ENCODE assay signal across 12 mouse cellular contexts in genomic region chr15:84621722-84622428, GRCm38 (mm10). TPM values are rescaled to one million over a fixed set of nuclear protein-coding genes. Genes with fewer than 3 reads are reported as not detected.
A peak's percentile ranks its signal among the peaks of the same experiment; 100 is the strongest.
DNase-seq lines count a peak whose midpoint lies in the region; ATAC-seq lines count a peak whose summit lies in the region.
"Had no signal": no experiment of that assay in that cellular context is flagged by ENCODE, and none has a peak within 500 bp of the region (broad histone marks: within the 10 kb centered on the region; RNA-seq: fewer than 3 reads in every experiment).

No protein-coding gene starts in this region.

- H3K4me3 ChIP-seq in forebrain, embryonic 16.5 days (replicated peaks; ENCODE audit: low read length): no peak overlapping the region
- H3K4me3 ChIP-seq: embryonic facial prominence, embryonic 12.5 days; gastrocnemius, adult 2 months had no signal

- no peak overlapping the region for H3K9ac ChIP-seq in forebrain, embryonic 16.5 days (replicated peaks; ENCODE audit: low read depth, low read length)
- H3K9ac ChIP-seq: embryonic facial prominence, embryonic 12.5 days had no signal

- H3K36me3 ChIP-seq in forebrain, embryonic 16.5 days (ENCODE audit: control insufficient read depth, insufficient read depth): no peaks in the 10 kb centered on the region
- H3K36me3 ChIP-seq: embryonic facial prominence, embryonic 12.5 days had no signal

- no peaks in the 10 kb centered on the region for H3K27me3 ChIP-seq in forebrain, embryonic 16.5 days (replicated peaks; ENCODE audit: control insufficient read depth, insufficient read depth, low read length)

- H3K4me2 ChIP-seq in forebrain, embryonic 16.5 days (ENCODE audit: low read length): peak overlapping the region; percentile 15
- H3K4me2 ChIP-seq: embryonic facial prominence, embryonic 12.5 days had no signal

- DNase-seq in left cerebral cortex, adult 18-20 months (ENCODE audit: low spot score in 2 of 2): peak; percentile 28
- DNase-seq in left cerebral cortex, adult 11 months (ENCODE audit: low spot score): no peak
- peak; percentile 45 to 54 for DNase-seq in layer of hippocampus, postnatal 10 days (ENCODE audit: low spot score in 2 of 2)
- peak; percentile 35 for DNase-seq in right cerebral cortex, postnatal 14 days
- no peak for DNase-seq in ovary, postnatal 10 days (ENCODE audit: low spot score)
- no peak for DNase-seq in gastrocnemius, postnatal 10 days
- no peak for DNase-seq in ovary, postnatal 14 days (ENCODE audit: low spot score)
- DNase-seq: B cell, adult 2 months; gastrocnemius, adult 2 months; lung, adult 18-20 months had no signal

- ATAC-seq in forebrain, embryonic 16.5 days: peak; percentile 75

- no peaks in the 10 kb centered on the region for H3K9me3 ChIP-seq in forebrain, embryonic 16.5 days (ENCODE audit: control insufficient read depth, low read length)
- H3K9me3 ChIP-seq: embryonic facial prominence, embryonic 12.5 days had no signal

- peaks cover 44% of the 10 kb centered on the region for H3K4me1 ChIP-seq in forebrain, embryonic 16.5 days (replicated peaks; ENCODE audit: control insufficient read depth, insufficient read depth, low read length)

- peak overlapping the region; percentile 62 for H3K27ac ChIP-seq in forebrain, embryonic 16.5 days (ENCODE audit: low read length)
- H3K27ac ChIP-seq: embryonic facial prominence, embryonic 12.5 days; gastrocnemius, adult 2 months had no signal

- WGBS in forebrain, embryonic 16.5 days: 20% methylated on average over 14 of the region's 14 CpGs

RNA-seq across cellular contexts. Expression of gene Prr5, which starts 47.5 kb away (rescaled TPM):
- total RNA-seq in left cerebral cortex, adult 18-20 months (2021): 10 to 100 TPM in 1 of 2 experiments, 1 to 10 TPM in 1; 9.2 to 10.8 TPM
- 11.1 and 16.4 TPM in 2 replicates for polyA plus RNA-seq in forebrain, embryonic 16.5 days (2015; fragmentation: Nextera tagmentation; extraction: Ambion mirVana)
- total RNA-seq in layer of hippocampus, postnatal 10 days (2021): 10 to 100 TPM; 18.6 to 20.6 TPM
- total RNA-seq in gastrocnemius, postnatal 10 days (2021): 10 to 100 TPM; 12.3 to 12.7 TPM

Comparison
In these comparisons a context has a peak if more than half of its experiments do, and no peak if none do; other contexts are left out.
1. DNase-seq: peak in left cerebral cortex, adult 18-20 months (2 of 2), layer of hippocampus, postnatal 10 days (2 of 2) and right cerebral cortex, postnatal 14 days (single experiment); none in left cerebral cortex, adult 11 months (single experiment), ovary, postnatal 10 days (single experiment), gastrocnemius, postnatal 10 days (single experiment) and ovary, postnatal 14 days (single experiment).